Mouse (Mus musculus) splenic B cell, adult 2 months (primary cell): ENCODE data around the gene Senp3.

Source experiments
- DNase-seq: peaks from one replicate; pipeline ENCODE4 v3.0.0-alpha.2; 2011; ENCODE audit warnings: low read depth, low spot score
- H3K27me3 ChIP-seq: 2 replicates; pipeline ENCODE4 v1.6.1; 2012; ENCODE audit warnings: mild to moderate bottlenecking, low read length, moderate library complexity, mixed read lengths; ENCODE audit not compliant: control insufficient read depth, poor library complexity, insufficient read depth, severe bottlenecking
- H3K36me3 ChIP-seq: 2 replicates; pipeline ENCODE4 v1.6.1; 2012; ENCODE audit warnings: mild to moderate bottlenecking, low read length, moderate library complexity, mixed read lengths; ENCODE audit not compliant: control insufficient read depth, poor library complexity, insufficient read depth, severe bottlenecking

Senp3 gene

GRCm38 (mm10) chr11:69693421-69693965 lies 11.6 kb upstream of the Senp3 start:
- DNase-seq: no peak
- Histone ChIP-seq H3K36me3 (no peaks in the 10 kb centered on the region), H3K27me3 (no peaks in the 10 kb centered on the region)

GRCm38 (mm10) chr11:69692863-69693262 lies 11.0 kb upstream of the Senp3 start:
- Histone ChIP-seq H3K27me3 (no peaks in the 10 kb centered on the region), H3K36me3 (no peaks in the 10 kb centered on the region)
- DNase-seq: no peak

GRCm38 (mm10) chr11:69692196-69692811 lies 10.4 kb upstream of the Senp3 start:
- no peaks in the 10 kb centered on the region for H3K27me3 ChIP-seq
- H3K36me3 ChIP-seq: no peaks in the 10 kb centered on the region
- DNase-seq: no peak

GRCm38 (mm10) chr11:69689891-69690290 lies 8.0 kb upstream of the Senp3 start:
- Histone ChIP-seq H3K36me3 (no peaks in the 10 kb centered on the region), H3K27me3 (no peaks in the 10 kb centered on the region)
- no peak for DNase-seq

- Histone ChIP-seq H3K36me3 (no peaks in the 10 kb centered on the region), H3K27me3 (no peaks in the 10 kb centered on the region)
- DNase-seq: no peak
Measured at GRCm38 (mm10) chr11:69687061-69687460, 5.2 kb upstream of the Senp3 start.

- H3K36me3 ChIP-seq: no peaks in the 10 kb centered on the region
- no peaks in the 10 kb centered on the region for H3K27me3 ChIP-seq
- no peak for DNase-seq
Measured at GRCm38 (mm10) chr11:69686377-69686776, 4.5 kb upstream of the Senp3 start.

GRCm38 (mm10) chr11:69685526-69686148 lies 3.8 kb upstream of the Senp3 start, which contains the start of gene Tnfsf13:
Tnfsf13 (minus strand) TSS chr11:69685784.
- H3K36me3 ChIP-seq: no peaks in the 10 kb centered on the region
- H3K27me3 ChIP-seq: no peaks in the 10 kb centered on the region
- DNase-seq: no peak

GRCm38 (mm10) chr11:69684936-69685335 lies 3.1 kb upstream of the Senp3 start:
- no peak for DNase-seq
- Histone ChIP-seq H3K36me3 (no peaks in the 10 kb centered on the region; the same call in 1 of the 2 replicates), H3K27me3 (no peaks in the 10 kb centered on the region)

- DNase-seq: no peak
- Histone ChIP-seq H3K27me3 (no peaks in the 10 kb centered on the region), H3K36me3 (no peaks in the 10 kb centered on the region; the same call in 1 of the 2 replicates)
Measured at GRCm38 (mm10) chr11:69684128-69684745, 2.4 kb upstream of the Senp3 start.

- no peak for DNase-seq
- Histone ChIP-seq H3K27me3 (no peaks in the 10 kb centered on the region), H3K36me3 (no peaks in the 10 kb centered on the region; the same call in 1 of the 2 replicates)
Measured at GRCm38 (mm10) chr11:69683576-69683975, 1.7 kb upstream of the Senp3 start.

GRCm38 (mm10) chr11:69682840-69683533 lies 1.1 kb upstream of the Senp3 start:
- DNase-seq: peak; percentile 92
- Histone ChIP-seq H3K27me3 (no peaks in the 10 kb centered on the region), H3K36me3 (peaks cover 2% of the 10 kb centered on the region; the same call in 1 of the 2 replicates)

- Histone ChIP-seq H3K27me3 (no peaks in the 10 kb centered on the region), H3K36me3 (peaks cover 2% of the 10 kb centered on the region; the same call in 1 of the 2 replicates)
- DNase-seq: no peak
Measured at GRCm38 (mm10) chr11:69682209-69682839, 440 bp upstream of the Senp3 start.

- Histone ChIP-seq H3K36me3 (peaks cover 10% of the 10 kb centered on the region), H3K27me3 (no peaks in the 10 kb centered on the region)
- DNase-seq: no peak
Measured at GRCm38 (mm10) chr11:69680136-69680855, 1.6 kb downstream of the Senp3 start.

GRCm38 (mm10) chr11:69679144-69679543 lies 2.7 kb downstream of the Senp3 start:
- DNase-seq: no peak
- H3K36me3 ChIP-seq: peaks cover 10% of the 10 kb centered on the region
- H3K27me3 ChIP-seq: no peaks in the 10 kb centered on the region
